Mouse (Mus musculus): ENCODE measurements around the gene Nphs2.
"Not testable (repeated sequence)": the region's sequence is repeated elsewhere in the genome, so short reads cannot be mapped to it uniquely, and the experiment has no call there.

Nphs2 gene

DNA sequence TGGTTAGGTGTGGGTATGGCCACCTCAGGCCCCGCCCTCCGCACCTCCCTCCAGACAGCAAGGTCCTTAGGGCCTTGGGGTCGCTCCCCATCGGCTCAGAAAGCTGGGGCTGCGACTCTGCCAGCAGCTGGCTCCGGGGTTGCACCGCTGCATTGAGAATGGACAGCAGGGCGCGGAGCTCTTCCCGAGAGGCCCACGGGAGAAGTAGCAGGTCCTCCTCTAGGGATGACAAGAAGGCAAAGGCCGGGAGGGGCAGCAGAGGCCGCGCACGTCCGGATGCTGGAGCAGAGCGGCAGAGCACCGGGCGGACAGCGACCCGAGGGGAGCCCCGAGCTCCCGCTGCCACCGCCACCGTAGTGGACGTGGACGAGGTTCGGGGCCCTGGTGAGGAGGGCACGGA is at the start of gene Nphs2:
Gene Nphs2 (plus strand): TSS at position 98 of the 400 bp plus-strand sequence.
- DNase-seq: no peak

DNA sequence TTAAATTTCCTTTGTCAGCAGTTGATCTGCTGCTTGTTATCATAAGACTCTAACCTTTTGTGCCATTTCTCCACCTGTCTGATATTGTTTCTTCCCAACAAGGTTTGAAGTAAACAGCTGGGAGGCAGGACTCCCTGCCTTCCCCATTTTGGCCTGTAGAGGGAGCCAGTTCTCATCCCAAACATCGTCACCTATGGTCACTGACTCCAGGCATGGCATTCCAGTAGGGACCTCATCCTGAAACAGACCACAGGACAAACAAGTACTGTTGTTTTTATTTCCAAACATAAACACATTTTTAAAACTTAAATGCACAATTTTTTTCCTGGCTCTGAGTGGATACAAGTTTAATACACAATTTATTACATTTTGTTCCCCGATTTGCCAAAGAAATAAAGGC is 47.2 kb upstream of the Nphs2 start:
- DNase-seq: peak; percentile 73

DNA sequence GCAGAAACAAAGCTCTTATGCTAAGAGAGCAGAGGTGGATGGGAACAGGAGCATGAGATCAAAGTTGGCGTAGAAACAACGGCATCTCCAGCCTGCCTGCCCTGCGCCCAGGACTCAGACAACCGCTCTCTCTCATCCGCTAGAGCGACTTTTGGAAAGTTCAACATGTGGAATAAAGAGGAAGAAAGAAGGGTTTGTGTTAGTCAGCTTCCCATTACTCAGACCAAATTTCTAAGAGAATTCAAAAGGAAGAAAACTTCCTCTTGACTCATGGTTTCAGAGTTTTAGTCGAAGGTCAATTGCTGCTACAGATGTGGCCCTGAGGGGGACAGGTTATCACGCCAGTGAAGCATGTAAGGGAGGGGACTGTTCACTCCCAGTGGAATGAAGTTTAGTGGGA is 46.6 kb upstream of the Nphs2 start:
- no peak for DNase-seq

DNA sequence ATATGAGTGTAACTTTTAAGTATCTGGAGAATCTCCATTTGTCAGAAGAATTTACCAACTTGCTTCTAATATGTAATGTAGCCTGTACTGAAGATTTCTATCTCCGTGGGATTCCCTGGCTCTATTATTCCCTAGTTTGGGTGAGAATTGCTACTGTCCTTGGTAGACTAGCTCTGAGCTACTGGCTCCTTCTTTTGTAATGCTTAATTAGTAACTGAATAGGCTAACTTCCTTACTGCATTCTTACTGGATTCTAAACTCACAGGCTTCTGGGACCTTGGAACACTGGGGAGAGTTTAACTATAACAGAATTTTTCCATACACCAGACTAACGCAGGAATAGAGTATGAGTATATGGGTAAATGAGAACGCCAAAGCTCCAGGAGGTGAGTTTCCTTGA is 42.0 kb upstream of the Nphs2 start:
- peak; percentile 24 for DNase-seq

DNA sequence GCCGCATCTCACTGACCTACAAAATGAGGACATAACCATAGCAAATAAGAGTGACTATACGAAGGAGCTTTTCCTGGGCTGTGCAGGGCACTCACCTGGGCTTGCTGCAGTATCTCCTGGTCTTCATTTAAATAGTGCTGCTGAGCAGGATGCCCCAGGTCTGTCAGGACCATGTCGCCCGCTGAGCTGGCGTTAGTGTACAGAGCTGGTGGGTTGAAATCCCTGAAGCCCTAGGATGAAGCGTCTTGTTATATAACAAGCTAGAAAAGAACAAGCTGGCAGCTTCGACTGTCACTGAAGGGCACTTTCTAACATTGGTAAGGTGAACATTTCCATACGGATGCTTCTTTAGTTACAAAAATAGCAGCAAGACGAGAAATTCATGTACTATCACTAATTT is 40.1 kb upstream of the Nphs2 start:
- DNase-seq: no peak

DNA sequence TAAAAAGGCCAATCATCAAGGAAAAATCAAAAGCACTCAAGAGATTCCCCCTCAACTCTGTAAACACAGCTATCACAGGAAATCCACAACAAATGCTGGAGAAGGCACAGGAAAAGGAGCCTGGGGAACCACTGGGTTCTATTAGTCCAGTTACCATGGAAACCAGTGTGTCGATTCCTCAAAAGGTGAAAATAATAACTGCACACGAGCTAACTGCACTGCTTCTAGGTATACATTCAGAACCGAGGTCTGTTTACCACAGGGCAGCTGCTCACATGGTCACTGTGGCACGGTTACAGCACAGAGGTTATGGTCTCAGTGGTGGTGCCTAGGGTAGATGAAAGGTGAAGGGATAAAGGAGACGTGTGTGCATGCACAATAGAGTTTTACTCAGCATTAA is 38.9 kb upstream of the Nphs2 start:
- no peak for DNase-seq

DNA sequence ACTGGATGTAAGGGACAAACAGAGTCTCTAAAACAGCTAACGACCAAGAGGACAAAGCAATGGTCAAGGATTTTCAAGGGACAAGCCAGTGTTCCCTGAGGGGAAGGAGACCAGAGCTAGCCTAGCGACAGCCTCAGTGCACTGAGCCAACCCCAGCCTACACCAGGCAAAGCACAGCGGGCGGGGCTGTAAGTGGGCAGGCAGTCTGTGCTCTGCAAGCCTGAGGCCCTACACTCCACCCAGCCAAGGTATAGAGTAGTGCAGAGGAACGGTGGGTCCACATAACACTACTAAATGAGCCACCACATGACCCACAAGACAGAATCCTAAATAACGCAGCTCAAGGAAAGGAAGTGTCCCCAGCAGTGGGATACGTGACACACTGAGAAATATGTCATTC is 36.9 kb upstream of the Nphs2 start:
- no peak for DNase-seq

DNA sequence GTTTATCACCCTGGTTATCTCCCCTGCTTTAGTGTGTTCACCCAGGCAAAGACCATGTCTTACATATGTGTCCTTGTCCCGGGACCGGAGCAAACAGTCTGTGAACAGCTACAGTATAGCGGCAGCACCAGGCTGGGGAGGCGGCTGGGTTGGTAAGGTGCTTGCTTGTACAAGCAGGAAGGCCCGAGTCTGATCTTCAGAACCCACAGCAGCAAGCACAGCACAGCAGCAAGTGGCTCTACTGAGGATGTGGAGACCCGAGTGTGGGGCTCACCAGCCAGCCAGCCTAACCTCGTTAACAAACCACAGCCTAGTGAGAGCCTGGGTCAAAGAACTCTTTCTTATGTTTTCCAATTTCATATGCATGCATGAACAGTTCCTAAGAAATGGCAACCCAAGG is 30.4 kb upstream of the Nphs2 start:
- no peak for DNase-seq

DNA sequence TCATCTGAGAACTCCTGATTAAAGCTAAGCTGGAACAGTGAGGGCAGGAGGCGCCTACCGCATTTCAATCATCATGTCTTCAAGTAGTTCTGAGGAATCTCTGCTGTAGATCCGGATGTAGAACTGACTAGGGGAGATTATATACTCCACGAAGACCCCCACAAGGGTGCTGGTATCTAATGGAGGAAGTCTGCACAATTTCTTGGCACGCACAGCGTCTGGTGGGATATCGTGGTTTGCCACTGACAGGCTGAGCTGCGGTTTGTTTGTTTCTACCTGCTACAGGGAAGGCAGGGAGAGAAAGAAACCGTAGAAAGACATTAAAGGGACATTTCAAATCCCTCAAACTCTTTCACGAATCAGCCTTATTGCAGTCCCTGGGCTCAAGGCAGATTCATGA is 26.3 kb upstream of the Nphs2 start:
- DNase-seq: no peak

DNA sequence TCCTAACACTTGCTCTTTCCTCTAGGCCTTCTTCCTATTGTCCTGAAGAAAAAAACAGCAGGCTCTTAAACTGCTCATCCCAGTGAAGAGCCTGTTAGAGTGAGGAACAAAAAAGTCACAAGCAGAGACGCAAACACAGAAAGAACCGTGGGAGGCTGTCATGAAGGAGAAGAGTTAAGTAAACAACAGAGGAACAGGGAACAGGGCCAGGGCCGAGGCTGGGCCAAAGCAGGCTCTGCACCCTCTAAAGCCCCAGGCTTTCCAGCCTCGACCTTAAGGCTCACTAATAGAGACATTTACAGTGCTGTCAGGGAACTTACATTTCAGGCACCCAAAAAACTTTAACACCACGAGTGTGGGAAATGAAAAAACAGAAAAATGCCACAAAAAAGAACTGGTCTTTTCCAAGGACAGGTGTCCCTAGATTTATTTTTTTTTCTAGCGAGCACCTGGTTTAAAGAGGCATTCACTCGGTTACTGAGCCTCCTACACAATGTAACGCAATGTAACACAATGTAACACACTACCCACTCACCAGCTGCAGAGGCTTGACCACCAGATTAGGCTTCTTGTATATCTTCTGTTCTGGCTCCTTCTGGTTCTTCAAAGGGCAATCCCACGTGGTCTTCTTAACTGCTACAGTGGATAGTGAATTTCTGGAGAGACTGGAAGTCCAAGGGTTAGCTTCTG is 25.5 kb upstream of the Nphs2 start:
- DNase-seq: no peak

DNA sequence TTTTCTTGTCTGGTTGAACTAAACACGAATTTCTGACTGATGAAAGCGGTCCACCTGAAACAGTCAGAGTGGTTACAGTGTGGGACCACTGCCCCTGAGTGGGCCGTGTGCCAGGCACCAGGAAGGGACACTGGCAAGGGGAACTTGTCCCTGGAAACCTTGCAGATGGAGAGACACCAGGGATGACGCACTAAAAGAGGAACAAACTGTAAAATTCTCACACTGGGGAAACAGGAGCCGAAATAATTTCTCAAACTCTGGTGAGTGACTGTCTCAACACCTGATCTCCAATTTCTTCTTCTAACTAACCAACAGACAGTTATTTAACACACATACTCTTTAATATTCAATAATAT is 25.0 kb upstream of the Nphs2 start:
- DNase-seq: no peak

DNA sequence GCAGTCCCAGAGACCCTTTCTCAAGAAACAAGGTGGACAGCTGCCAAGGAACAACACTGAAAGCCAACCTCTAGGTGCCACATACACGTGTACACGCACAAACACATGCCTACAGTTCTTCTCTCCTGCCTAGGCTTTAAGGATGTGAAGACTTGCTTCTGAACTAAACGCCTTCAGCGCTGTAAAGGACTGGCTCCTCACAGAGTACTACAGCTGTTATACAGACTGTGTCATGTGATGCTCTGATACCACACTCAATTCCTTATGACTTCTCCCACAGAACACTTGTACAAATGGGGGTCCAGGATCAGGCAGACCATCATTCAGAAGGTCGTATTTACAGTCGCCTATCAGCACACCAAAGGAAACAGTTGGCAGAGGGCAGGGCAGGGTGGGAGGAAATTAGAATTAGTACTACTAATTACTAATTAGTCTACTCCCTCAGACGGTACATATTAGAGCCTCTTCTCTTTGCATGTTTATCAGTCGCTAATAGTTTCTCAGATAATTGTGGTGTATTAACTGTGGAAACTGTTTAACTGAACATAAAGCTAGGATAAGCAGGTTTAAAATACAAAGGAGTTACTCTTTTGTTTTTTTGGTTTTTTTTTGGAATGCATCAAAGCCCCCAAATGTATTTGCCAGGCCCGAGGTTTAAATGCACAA is 21.8 kb upstream of the Nphs2 start:
- DNase-seq: no peak

DNA sequence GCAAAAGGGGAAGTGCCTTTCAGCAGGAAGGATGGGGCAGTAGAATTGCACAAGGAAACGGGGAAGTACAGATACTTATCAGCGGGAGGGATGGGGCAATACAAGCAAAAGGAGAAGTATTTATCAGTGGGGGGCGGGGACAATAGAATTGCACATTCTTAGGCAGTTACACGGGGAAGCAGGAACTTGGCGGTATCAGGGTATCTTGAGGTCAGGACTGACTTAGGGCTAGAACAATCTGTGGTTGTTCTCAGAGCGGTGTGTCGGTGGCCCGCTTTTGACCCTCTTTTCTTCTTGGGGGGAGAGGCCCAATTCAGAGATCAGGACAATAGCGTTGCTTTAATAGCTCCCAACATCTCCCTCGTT is 21.3 kb upstream of the Nphs2 start:
- DNase-seq: not testable (repeated sequence)

DNA sequence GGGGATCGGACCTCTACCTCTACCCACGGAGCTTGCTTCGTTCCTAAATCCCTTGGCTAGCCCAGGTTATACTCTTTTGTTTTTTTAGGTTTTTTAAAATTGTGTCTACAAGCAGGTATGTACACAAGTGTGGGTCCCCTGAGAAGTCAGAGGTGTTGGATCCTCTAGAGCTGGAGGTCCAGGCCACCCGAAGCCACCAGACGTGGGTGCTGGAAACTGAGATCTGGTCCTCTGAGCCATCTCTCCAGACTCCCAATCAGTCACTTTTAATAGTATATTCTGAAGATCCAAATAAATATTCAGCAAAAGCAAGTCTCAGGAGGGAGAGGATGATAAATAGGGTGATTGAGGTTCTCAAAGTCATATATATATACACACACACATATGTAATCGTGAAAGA is 20.5 kb upstream of the Nphs2 start:
- no peak for DNase-seq

DNA sequence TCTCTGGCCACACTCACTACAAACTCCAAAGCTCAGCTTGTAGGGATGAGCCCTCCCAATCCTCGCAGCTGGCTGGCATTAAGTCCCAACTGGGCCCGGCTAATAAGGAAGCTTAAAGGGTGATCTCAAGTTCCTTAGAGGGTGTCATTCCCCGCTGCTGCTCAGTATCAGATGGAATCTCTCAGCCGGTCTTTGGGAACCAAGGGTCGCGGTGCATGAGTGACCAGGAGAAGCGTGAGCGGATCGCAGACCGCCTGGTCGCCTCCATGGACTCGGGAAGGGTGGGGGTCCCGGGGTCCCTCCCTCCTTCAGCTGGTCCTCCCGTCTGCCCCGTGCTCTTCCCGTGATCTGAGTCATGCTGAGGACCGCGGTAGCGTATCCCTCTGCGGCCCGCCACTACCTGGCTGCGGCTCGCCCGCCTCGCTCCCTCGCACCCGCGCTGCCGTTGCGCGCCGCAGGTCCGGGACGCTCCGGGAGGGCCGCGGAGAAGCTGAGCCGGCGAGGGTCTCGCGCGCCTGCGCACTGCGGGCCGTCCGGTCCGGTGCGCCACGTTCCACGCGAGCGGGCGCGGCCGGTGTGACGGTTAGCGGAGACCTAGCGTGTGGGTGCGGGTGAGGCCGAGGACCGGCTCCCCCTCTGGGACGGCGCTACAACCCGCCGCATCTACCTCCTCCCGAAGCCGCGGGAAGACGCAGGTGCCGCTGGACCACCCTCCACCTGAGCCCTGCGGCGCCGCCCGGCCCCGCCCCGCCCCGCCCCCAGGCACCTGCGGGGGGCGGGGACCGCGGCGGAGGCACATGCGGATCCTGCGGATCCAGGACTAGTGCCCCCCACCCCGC is 7.4 kb upstream of the Nphs2 start, which contains the start of gene Tdrd5:
Gene Tdrd5 (minus strand): TSS at position 754 of the 839 bp plus-strand sequence.
- DNase-seq: peak; percentile 11

DNA sequence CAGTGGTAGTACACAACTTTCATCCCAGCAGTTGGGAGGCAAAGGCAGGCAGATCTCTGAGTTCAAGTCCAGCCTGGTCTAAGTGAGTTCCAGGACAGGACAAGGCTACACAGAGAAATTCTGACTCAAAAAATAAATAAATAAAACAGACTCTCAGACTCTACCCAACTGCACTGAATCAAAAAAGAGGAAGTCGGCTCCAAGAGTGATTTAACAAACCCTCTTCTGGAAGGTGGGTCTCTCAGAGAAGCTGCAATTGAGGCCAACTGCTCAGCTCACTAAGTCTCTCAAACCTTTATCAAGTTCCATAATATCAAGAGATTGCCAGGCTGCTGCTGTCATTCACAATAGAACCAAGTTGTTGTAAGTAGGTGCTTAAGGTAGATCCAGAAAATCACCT is 1.9 kb upstream of the Nphs2 start:
- no peak for DNase-seq

DNA sequence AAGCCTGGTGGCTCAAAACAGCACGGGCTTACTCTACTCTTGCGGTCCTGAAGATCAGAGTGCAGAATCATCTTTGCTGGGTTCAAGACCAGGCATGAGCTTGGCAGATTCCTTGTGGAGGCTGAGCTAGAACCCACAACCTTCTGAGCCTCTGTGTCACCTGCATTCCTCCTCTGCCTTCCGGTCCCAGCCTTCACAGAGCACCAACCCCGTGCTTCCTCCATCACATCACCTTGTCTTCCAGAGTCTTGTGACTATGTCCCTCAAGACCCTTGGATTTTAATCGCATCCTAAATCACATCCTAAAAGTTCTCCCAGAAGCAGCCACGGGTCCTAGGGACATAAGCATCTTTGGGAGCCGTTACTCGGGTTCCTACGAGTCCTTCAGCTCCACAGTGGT is 12.6 kb downstream of the Nphs2 start:
- no peak for DNase-seq

DNA sequence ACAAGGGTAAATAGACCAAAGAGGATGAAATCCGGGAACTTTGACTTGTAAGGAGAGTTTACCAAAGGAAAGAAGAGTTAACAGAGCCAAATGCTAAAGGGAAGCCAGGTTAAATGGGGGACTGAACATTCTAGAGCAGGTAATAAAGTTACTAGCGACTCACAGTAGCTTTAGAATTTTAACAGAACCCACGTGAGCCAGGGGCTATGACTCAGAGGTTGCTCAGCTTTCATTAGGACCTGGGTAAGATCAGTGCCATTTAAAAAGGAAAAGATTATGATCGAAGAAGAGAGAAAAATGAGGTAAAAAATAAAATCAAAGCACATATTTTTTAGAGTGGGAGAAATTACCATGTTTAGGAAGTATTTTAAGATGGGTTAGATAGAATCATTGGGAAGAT is 30.3 kb downstream of the Nphs2 start:
- DNase-seq: no peak

DNA sequence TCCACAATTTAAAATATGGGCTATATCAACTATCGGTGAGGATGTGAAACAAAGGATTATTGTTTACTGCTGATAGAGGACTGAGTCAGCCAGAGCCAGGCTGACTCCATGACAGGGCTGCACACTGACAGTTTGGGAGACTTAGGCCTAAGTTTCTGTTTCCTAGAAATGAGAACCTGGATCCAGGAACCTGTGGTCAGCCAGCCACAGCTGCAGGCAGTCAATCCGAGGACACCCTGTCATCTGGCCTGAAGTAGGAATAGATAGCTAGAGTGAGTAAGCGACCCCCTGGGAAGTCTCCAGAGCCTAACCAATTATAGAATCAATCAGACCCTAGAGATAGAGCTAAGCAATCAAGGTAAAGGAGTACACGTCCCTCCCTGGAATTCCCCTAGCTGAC is 33.9 kb downstream of the Nphs2 start:
- DNase-seq: no peak

DNA sequence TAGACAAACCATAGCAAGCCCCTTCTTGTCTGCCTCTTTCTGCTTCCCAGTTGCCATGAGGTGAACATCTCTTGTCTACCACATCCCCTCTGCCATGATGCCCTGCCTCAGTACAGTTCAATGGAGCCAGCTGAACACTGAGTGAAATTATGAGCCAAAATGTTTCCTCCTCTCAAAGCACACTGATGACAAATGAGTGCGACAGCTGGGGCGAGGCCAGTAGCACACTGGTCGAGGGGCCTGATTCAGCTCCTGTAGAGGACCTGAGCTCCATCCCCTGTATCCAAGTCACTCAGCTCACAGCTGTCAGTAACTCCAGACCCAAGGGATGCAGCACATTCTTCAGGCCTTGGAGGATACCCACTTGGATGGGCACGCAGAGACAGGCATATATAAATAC is 35.1 kb downstream of the Nphs2 start:
- DNase-seq: no peak

DNA sequence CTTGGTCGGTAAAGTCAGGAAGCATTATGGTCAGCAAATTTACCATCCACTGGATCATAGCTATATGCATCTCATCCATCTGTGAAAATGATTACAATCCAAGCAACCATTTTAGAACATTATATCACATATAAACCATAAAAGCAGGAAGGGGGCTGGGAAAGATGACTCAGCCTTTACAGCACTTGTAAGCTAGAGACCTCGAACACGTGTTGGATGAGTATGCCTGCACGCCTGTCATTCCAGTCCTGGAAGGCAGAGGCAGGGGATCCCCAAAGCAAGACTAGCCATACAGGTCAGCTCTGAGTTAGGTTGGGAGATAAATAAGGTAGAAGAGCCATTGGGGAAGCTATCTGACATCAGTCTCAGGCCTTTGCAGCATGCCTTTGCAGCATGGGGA is 38.5 kb downstream of the Nphs2 start:
- DNase-seq: no peak

DNA sequence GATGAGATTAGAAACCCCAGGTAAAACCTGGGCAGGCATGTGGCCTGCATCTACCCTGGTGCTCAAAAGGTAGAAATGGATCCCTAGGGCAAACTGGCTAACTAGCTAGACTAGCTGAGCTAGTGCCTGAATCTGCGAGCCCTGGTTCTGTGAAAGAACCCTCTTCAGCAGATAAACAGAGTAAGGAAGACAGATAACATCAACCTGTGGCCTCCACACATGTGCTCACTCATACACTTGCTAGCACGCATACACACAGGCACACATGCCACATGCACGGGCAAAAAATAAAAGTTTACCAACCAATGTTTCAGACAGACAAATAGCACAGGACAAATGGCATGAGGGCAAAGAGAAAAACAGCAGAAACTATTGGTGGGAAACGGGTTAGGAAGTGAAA is 39.9 kb downstream of the Nphs2 start:
- DNase-seq: no peak

DNA sequence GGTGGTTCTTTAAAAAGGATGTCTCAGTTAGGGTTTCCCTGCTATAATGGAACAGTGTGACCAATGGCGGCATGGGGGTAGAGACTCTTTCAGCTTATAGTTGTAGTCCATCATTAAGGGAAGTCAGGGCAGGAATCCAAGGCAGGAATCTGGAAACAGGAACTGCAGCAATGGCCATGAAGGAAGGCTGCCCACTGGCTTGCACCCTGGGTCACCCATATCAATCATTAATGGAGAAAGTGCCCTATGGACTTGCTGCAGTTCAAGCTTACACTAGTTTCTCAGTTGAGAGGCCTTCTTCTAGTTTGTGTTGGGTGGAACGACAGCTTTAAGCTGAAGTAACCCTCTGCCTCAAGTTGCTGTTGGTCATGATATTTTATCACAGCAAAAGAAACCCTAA is 41.9 kb downstream of the Nphs2 start:
- peak; percentile 79 for DNase-seq

DNA sequence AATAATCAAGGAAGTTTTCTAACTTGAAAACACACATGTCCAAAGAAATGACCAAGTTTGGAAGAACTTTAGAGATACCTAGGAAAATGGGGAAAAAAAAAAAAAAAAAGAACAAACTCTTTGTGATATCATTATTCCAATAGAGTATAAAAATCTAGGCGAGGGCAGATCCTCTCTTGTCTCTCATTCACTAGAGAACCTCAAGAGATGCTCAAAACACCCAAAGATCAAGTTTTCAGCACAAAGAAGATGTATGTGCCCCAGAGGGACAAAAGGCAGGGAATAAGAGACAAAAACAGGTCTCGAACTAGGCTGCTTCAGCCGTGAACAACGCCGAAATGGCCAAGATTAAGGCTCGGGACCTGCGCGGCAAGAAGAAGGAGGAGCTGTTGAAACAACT is 55.2 kb downstream of the Nphs2 start, which contains the start of gene Gm2000:
Gene Gm2000 (plus strand): TSS at position 301 of the 400 bp plus-strand sequence.
- no peak for DNase-seq

Data from kidney, adult 9 months (tissue).